Mouse (Mus musculus) neural tube, embryonic 15.5 days (tissue): ENCODE measurements around the gene Heatr9. TPM values are rescaled to one million over a fixed set of nuclear protein-coding genes. Genes with fewer than 3 reads are reported as not detected.
A peak's percentile ranks its signal among the peaks of the same experiment; 100 is the strongest.

Experiments
- ATAC-seq: fragments of 200-750 bp; cut with Nextera tagmentation; 2 replicates; pipeline ENCODE4 v1.8.0; 2017; ENCODE audit warnings: mild to moderate bottlenecking, moderate TSS enrichment, moderate library complexity; ENCODE audit not compliant: low FRiP score
- H3K27ac ChIP-seq: fragments of 300-500 bp; sonication (generic); replicated peaks from 2 replicates; pipeline ENCODE4 v1.5.1; 2015; ENCODE audit warnings: mild to moderate bottlenecking, inconsistent platforms
- H3K27me3 ChIP-seq: fragments of 300-500 bp; sonication (generic); replicated peaks from 2 replicates; pipeline ENCODE4 v1.6.1; 2015; ENCODE audit warnings: inconsistent platforms
- H3K36me3 ChIP-seq: fragments of 300-500 bp; sonication (generic); 2 replicates; pipeline ENCODE4 v1.6.1; 2015; ENCODE audit warnings: inconsistent platforms
- H3K4me1 ChIP-seq: fragments of 300-500 bp; sonication (generic); 2 replicates; pipeline ENCODE4 v1.6.1; 2015; ENCODE audit warnings: inconsistent platforms
- H3K4me2 ChIP-seq: fragments of 300-500 bp; sonication (generic); 2 replicates; pipeline ENCODE4 v1.6.1; 2015; ENCODE audit warnings: inconsistent platforms, mild to moderate bottlenecking, moderate library complexity
- H3K4me3 ChIP-seq: fragments of 300-500 bp; sonication (generic); replicated peaks from 2 replicates; pipeline ENCODE4 v1.5.1; 2015; ENCODE audit warnings: mild to moderate bottlenecking, inconsistent platforms
- H3K9ac ChIP-seq: fragments of 300-500 bp; sonication (generic); replicated peaks from 2 replicates; pipeline ENCODE4 v1.6.1; 2015; ENCODE audit warnings: mild to moderate bottlenecking, inconsistent platforms
- H3K9me3 ChIP-seq: fragments of 300-500 bp; sonication (generic); replicated peaks from 2 replicates; pipeline ENCODE4 v1.6.1; 2016; ENCODE audit warnings: inconsistent platforms
- WGBS: fragments of 180-500 bp; shearing (Covaris S2); methylation state at CpG from one replicate; pipeline ENCODE4 v1.1.7; 2015; ENCODE audit warnings: mixed read lengths; 5-methylcytosine and 5-hydroxymethylcytosine counted together
- polyA plus RNA-seq: library from polyadenylated mRNA; unstranded; fragments of >200 nt; fragmentation: Nextera tagmentation; extraction: Ambion mirVana; gene quantifications from 2 replicates; pipeline ENCODE4 v1.2.1, GENCODE M21; 2015

Heatr9 gene
- polyA plus RNA-seq, 1 experiment from 2014 or later: not detected

- Histone ChIP-seq H3K4me1 (peaks cover 33% of the 10 kb centered on the region), H3K9ac (no peak overlapping the region), H3K4me2 (no peak overlapping the region), H3K36me3 (no peaks in the 10 kb centered on the region), H3K27ac (no peak overlapping the region), H3K27me3 (peaks cover 33% of the 10 kb centered on the region), H3K9me3 (no peaks in the 10 kb centered on the region), H3K4me3 (no peak overlapping the region)
- 49% methylated on average over 11 of the region's 11 CpGs for WGBS
- no peak for ATAC-seq
These were observed 54.8 kb downstream of the Heatr9 start for GRCm38 (mm10) chr11:83467120-83467652.

DNA sequence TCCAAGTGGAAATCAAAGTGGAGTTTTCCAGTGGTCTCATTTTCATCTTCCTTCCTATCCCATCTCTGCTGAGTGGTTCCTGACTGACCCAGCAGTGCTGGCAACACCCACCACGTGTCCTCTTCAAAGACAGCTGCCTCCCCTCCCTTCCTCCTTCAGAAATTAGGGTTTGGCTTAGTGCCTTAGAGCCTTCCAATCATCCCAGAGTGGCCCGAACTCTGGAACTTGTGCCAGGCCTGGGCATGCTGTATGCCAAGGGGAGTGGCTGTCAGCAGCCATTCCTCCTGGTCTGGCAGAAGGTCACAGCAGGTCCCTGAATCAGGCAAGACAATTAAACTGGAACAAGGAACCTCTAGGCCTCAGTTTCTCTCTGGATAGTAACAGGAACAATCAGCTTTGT, 56.0 kb downstream of the Heatr9 start:
- WGBS: 31% methylated on average over 2 of the region's 2 CpGs
- H3K4me2 ChIP-seq: no peak overlapping the region
- H3K9ac ChIP-seq: no peak overlapping the region
- no peaks in the 10 kb centered on the region for H3K36me3 ChIP-seq
- no peak overlapping the region for H3K27ac ChIP-seq
- H3K27me3 ChIP-seq: peaks cover 39% of the 10 kb centered on the region
- ATAC-seq: no peak
- H3K4me3 ChIP-seq: no peak overlapping the region
- H3K9me3 ChIP-seq: no peaks in the 10 kb centered on the region
- peaks cover 30% of the 10 kb centered on the region for H3K4me1 ChIP-seq

GRCm38 (mm10) chr11:83462711-83463244, 59.2 kb downstream of the Heatr9 start, which contains the start of gene Mmp28:
Mmp28 (minus strand) TSS chr11:83463071.
- Histone ChIP-seq H3K4me3 (peak within 1 kb of the TSS; percentile 60), H3K9ac (peak within 1 kb of the TSS; percentile 62), H3K36me3 (no peaks in the 10 kb centered on the region), H3K27me3 (peaks cover 39% of the 10 kb centered on the region), H3K9me3 (no peaks in the 10 kb centered on the region), H3K4me1 (peaks cover 33% of the 10 kb centered on the region), H3K4me2 (peak within 1 kb of the TSS; percentile 98), H3K27ac (no peak within 1 kb of the TSS)
- 0% methylated on average over 36 of the region's 42 CpGs for WGBS
- ATAC-seq: no peak

Other genes with a start within 250 kb of the Heatr9 start
- 0.09 TPM in 1 of 2 replicates, not detected in the other for gene Slfn14, start 235.4 kb downstream of the Heatr9 start, polyA plus RNA-seq
- gene Ap2b1, start 223.2 kb downstream of the Heatr9 start, polyA plus RNA-seq: 100 and 101 TPM in 2 replicates
- gene Pex12, start 219.6 kb downstream of the Heatr9 start, polyA plus RNA-seq: 14.6 and 16.8 TPM in 2 replicates
- 38.3 and 52.2 TPM in 2 replicates for gene Rasl10b, start 113.0 kb downstream of the Heatr9 start, polyA plus RNA-seq
- gene Gas2l2, start 92.7 kb downstream of the Heatr9 start, polyA plus RNA-seq: 0.37 and 0.41 TPM in 2 replicates
- 0.37 and 0.54 TPM in 2 replicates for gene 1700020L24Rik, start 84.5 kb downstream of the Heatr9 start, polyA plus RNA-seq
- 3.9 and 4.6 TPM in 2 replicates for gene Mmp28, start 59.1 kb downstream of the Heatr9 start, polyA plus RNA-seq
- 12.7 and 14.1 TPM in 2 replicates for gene Taf15, start 49.1 kb downstream of the Heatr9 start, polyA plus RNA-seq
- 5.1 TPM in 1 of 2 replicates, not detected in the other for gene Ccl5, start 8.3 kb upstream of the Heatr9 start, polyA plus RNA-seq
- gene Ccl9, start 56.5 kb upstream of the Heatr9 start, polyA plus RNA-seq: 2.7 and 4.5 TPM in 2 replicates
- 2.8 and 4.4 TPM in 2 replicates for gene Ccl6, start 70.9 kb upstream of the Heatr9 start, polyA plus RNA-seq
- gene Rpl9-ps1, start 123.4 kb upstream of the Heatr9 start, polyA plus RNA-seq: not detected in 2 replicates
- gene Ccl3, start 127.2 kb upstream of the Heatr9 start, polyA plus RNA-seq: 0.91 and 1.9 TPM in 2 replicates
- 1.1 and 1.5 TPM in 2 replicates for gene Ccl4, start 140.4 kb upstream of the Heatr9 start, polyA plus RNA-seq
- 0.84 and 1.1 TPM in 2 replicates for gene Wfdc17, start 181.8 kb upstream of the Heatr9 start, polyA plus RNA-seq
- gene Wfdc18, start 186.8 kb upstream of the Heatr9 start, polyA plus RNA-seq: 0.91 TPM in 1 of 2 replicates, not detected in the other
- gene Wfdc21, start 224.8 kb upstream of the Heatr9 start, polyA plus RNA-seq: 0.41 and 2.0 TPM in 2 replicates
- gene Heatr6, start 231.5 kb upstream of the Heatr9 start, polyA plus RNA-seq: 28.1 and 32.4 TPM in 2 replicates